11 mouse cellular contexts compared by ENCODE assay signal in the genomic region with DNA sequence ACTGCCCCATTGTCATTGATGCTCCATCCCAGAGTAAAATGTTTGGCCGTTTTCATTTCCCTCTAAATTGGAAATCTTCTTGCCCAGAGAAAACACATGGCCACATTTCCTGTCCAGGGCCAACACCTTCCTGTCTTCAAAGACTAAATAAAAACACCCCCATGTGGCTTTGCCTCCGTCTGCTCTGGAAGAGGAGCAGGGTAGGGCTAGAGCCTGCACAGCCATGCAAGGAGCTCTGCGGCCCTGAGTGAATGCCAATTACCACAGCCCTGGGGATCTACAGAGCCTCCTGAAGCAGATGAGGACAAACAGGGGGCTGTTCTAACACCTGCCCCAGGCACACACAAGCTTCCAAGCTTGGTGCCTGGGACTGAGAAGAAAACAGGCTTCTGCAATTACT. TPM values are rescaled to one million over a fixed set of nuclear protein-coding genes. Genes with fewer than 3 reads are reported as not detected.
A peak's percentile ranks its signal among the peaks of the same experiment; 100 is the strongest.
DNase-seq lines count a peak whose midpoint lies in the region; ATAC-seq and TF ChIP-seq lines count a peak whose summit lies in the region.
"Had no signal": no experiment of that assay in that cellular context is flagged by ENCODE, and none has a peak within 500 bp of the region (broad histone marks: within the 10 kb centered on the region; RNA-seq: fewer than 3 reads in every experiment).

No protein-coding gene starts in this region.

- TF ChIP-seq EP300 in stomach, postnatal 0 days (optimal IDR thresholded peaks at IDR 0.05): no peak

- H3K9ac ChIP-seq in heart, embryonic 12.5 days: no peak overlapping the region
- no peak overlapping the region for H3K9ac ChIP-seq in midbrain, embryonic 12.5 days (replicated peaks)
- H3K9ac ChIP-seq in midbrain, embryonic 15.5 days: no peak overlapping the region
- H3K9ac ChIP-seq in hindbrain, embryonic 16.5 days (ENCODE audit: low read depth, low read length): peak overlapping the region; percentile 27; the same call in 1 of the 2 replicates
- H3K9ac ChIP-seq in stomach, postnatal 0 days (ENCODE audit: low read length): no peak overlapping the region
- H3K9ac ChIP-seq: kidney, embryonic 15.5 days had no signal

- ATAC-seq in heart, embryonic 12.5 days (ENCODE audit: insufficient number of reproducible peaks, low FRiP score): no peak
- no peak for ATAC-seq in midbrain, embryonic 12.5 days (ENCODE audit: low FRiP score, low read depth)
- no peak for ATAC-seq in midbrain, embryonic 15.5 days (replicated peaks)
- ATAC-seq in hindbrain, embryonic 16.5 days: no peak
- no peak for ATAC-seq in stomach, postnatal 0 days (ENCODE audit: low FRiP score, low TSS enrichment)

- 50% methylated on average over 3 of the region's 3 CpGs for WGBS in heart, embryonic 12.5 days
- WGBS in midbrain, embryonic 12.5 days: 68% methylated on average over 3 of the region's 3 CpGs
- 61% methylated on average over 3 of the region's 3 CpGs for WGBS in midbrain, embryonic 15.5 days
- 31% methylated on average over 3 of the region's 3 CpGs for WGBS in hindbrain, embryonic 16.5 days
- 53% methylated on average over 3 of the region's 3 CpGs for WGBS in stomach, postnatal 0 days

- H3K27me3 ChIP-seq in heart, embryonic 12.5 days (replicated peaks): no peaks in the 10 kb centered on the region
- no peaks in the 10 kb centered on the region for H3K27me3 ChIP-seq in midbrain, embryonic 12.5 days
- no peaks in the 10 kb centered on the region for H3K27me3 ChIP-seq in midbrain, embryonic 15.5 days (replicated peaks)
- no peaks in the 10 kb centered on the region for H3K27me3 ChIP-seq in hindbrain, embryonic 16.5 days (replicated peaks; ENCODE audit: control insufficient read depth, insufficient read depth, low read length)
- H3K27me3 ChIP-seq in stomach, postnatal 0 days (ENCODE audit: control insufficient read depth, insufficient read depth, low read length): no peaks in the 10 kb centered on the region
- H3K27me3 ChIP-seq: CH12.LX; kidney, embryonic 15.5 days had no signal

- peak overlapping the region; percentile 90; the same call in 1 of the 2 replicates for H3K27ac ChIP-seq in heart, embryonic 12.5 days (ENCODE audit: poor library complexity, severe bottlenecking)
- H3K27ac ChIP-seq in midbrain, embryonic 12.5 days (replicated peaks): peak overlapping the region; percentile 54
- H3K27ac ChIP-seq in midbrain, embryonic 15.5 days: no peak overlapping the region
- H3K27ac ChIP-seq in hindbrain, embryonic 16.5 days (ENCODE audit: low read depth, low read length): peak overlapping the region; percentile 29; the same call in 1 of the 2 replicates
- 0 out of 2 replicates have a peak overlapping the region, but pooled peaks have one; percentile 2 for H3K27ac ChIP-seq in stomach, postnatal 0 days (replicated peaks)
- H3K27ac ChIP-seq: kidney, embryonic 15.5 days had no signal

- H3K4me3 ChIP-seq in heart, embryonic 12.5 days: no peak overlapping the region
- no peak overlapping the region for H3K4me3 ChIP-seq in midbrain, embryonic 12.5 days
- no peak overlapping the region for H3K4me3 ChIP-seq in midbrain, embryonic 15.5 days
- H3K4me3 ChIP-seq in hindbrain, embryonic 16.5 days (ENCODE audit: low read length): no peak overlapping the region
- no peak overlapping the region for H3K4me3 ChIP-seq in stomach, postnatal 0 days (ENCODE audit: low read depth, low read length)
- H3K4me3 ChIP-seq: kidney, embryonic 15.5 days had no signal

- no peak for TF ChIP-seq CTCF in stomach, postnatal 0 days (IDR thresholded peaks at IDR 0.05; ENCODE audit: low read depth)

- peaks cover 91% of the 10 kb centered on the region for H3K4me1 ChIP-seq in heart, embryonic 12.5 days (replicated peaks)
- H3K4me1 ChIP-seq in midbrain, embryonic 12.5 days: peaks cover 80% of the 10 kb centered on the region
- peaks cover 72% of the 10 kb centered on the region for H3K4me1 ChIP-seq in midbrain, embryonic 15.5 days
- peaks cover 68% of the 10 kb centered on the region for H3K4me1 ChIP-seq in hindbrain, embryonic 16.5 days (ENCODE audit: control insufficient read depth, insufficient read depth, low read depth, low read length)
- peaks cover 53% of the 10 kb centered on the region for H3K4me1 ChIP-seq in stomach, postnatal 0 days (replicated peaks; ENCODE audit: control insufficient read depth, insufficient read depth)

- H3K9me3 ChIP-seq in heart, embryonic 12.5 days (replicated peaks): no peaks in the 10 kb centered on the region; the same call in 1 of the 2 replicates
- no peaks in the 10 kb centered on the region for H3K9me3 ChIP-seq in midbrain, embryonic 12.5 days
- H3K9me3 ChIP-seq in midbrain, embryonic 15.5 days: no peaks in the 10 kb centered on the region
- H3K9me3 ChIP-seq in hindbrain, embryonic 16.5 days (ENCODE audit: control insufficient read depth, low read length): no peaks in the 10 kb centered on the region
- H3K9me3 ChIP-seq in stomach, postnatal 0 days (ENCODE audit: control insufficient read depth, low read length): no peaks in the 10 kb centered on the region
- H3K9me3 ChIP-seq: kidney, embryonic 15.5 days had no signal

- no peak for DNase-seq in heart, adult 9 months (ENCODE audit: low spot score in 2 of 2)
- DNase-seq in stomach, postnatal 0 days (ENCODE audit: low spot score): no peak
- DNase-seq in urinary bladder, postnatal 14 days (ENCODE audit: low spot score): no peak
- DNase-seq in gastrocnemius, postnatal 36 days: no peak
- DNase-seq: gastrocnemius, postnatal 10 days had no signal

- no peak overlapping the region for H3K4me2 ChIP-seq in heart, embryonic 12.5 days
- H3K4me2 ChIP-seq in midbrain, embryonic 12.5 days (replicated peaks): no peak overlapping the region
- H3K4me2 ChIP-seq in midbrain, embryonic 15.5 days: no peak overlapping the region
- H3K4me2 ChIP-seq in hindbrain, embryonic 16.5 days (ENCODE audit: low read length): no peak overlapping the region
- no peak overlapping the region for H3K4me2 ChIP-seq in stomach, postnatal 0 days (replicated peaks; ENCODE audit: low read depth)
- H3K4me2 ChIP-seq: kidney, embryonic 15.5 days had no signal

- peaks cover 4% of the 10 kb centered on the region; the same call in 1 of the 2 replicates for H3K36me3 ChIP-seq in heart, embryonic 12.5 days
- H3K36me3 ChIP-seq in midbrain, embryonic 12.5 days: no peaks in the 10 kb centered on the region
- no peaks in the 10 kb centered on the region for H3K36me3 ChIP-seq in midbrain, embryonic 15.5 days (replicated peaks)
- H3K36me3 ChIP-seq in hindbrain, embryonic 16.5 days (ENCODE audit: control insufficient read depth, insufficient read depth, low read length): no peaks in the 10 kb centered on the region
- no peaks in the 10 kb centered on the region for H3K36me3 ChIP-seq in stomach, postnatal 0 days (ENCODE audit: control insufficient read depth, insufficient read depth, low read length)
- H3K36me3 ChIP-seq: kidney, embryonic 15.5 days had no signal

- intact Hi-C loops in gastrocnemius, postnatal 36 days (cut with DNase I): no loop called here

RNA-seq across cellular contexts. Expression of gene Ski, which starts 46.2 kb away (rescaled TPM):
- polyA plus RNA-seq in heart, embryonic 12.5 days (2016; fragmentation: Nextera tagmentation; extraction: Ambion mirVana): 11.9 and 14.0 TPM in 2 replicates
- 11.2 and 12.2 TPM in 2 replicates for polyA plus RNA-seq in midbrain, embryonic 12.5 days (2016; fragmentation: Nextera tagmentation; extraction: Ambion mirVana)
- polyA plus RNA-seq in midbrain, embryonic 15.5 days (2015; fragmentation: Nextera tagmentation; extraction: Ambion mirVana): 10.1 and 10.8 TPM in 2 replicates
- polyA plus RNA-seq in hindbrain, embryonic 16.5 days (2015; fragmentation: Nextera tagmentation; extraction: Ambion mirVana): 11.1 TPM in 2 replicates
- 9.7 and 10.8 TPM in 2 replicates for polyA plus RNA-seq in stomach, postnatal 0 days (2015; fragmentation: Nextera tagmentation; extraction: Ambion mirVana)
- 10 to 100 TPM; 28.7 to 30.2 TPM for total RNA-seq in gastrocnemius, postnatal 36 days (2021)
